Mouse (Mus musculus) kidney, adult 9 months (tissue): ENCODE measurements around the gene Grip1.
A peak's percentile ranks its signal among the peaks of the same experiment; 100 is the strongest.

Source experiments
- DNase-seq: peaks from one replicate; pipeline ENCODE4 v3.0.0; 2022

The Grip1 gene

GRCm38 (mm10) chr10:119580024-119580423, 126.4 kb downstream of the Grip1 start:
- no peak for DNase-seq

- DNase-seq: no peak
These were observed 131.0 kb downstream of the Grip1 start for GRCm38 (mm10) chr10:119584666-119585065.

- no peak for DNase-seq
These were observed 133.3 kb downstream of the Grip1 start for GRCm38 (mm10) chr10:119586976-119587375.

- DNase-seq: no peak
These were observed 143.2 kb downstream of the Grip1 start for GRCm38 (mm10) chr10:119596822-119597221.

- DNase-seq: no peak
These were observed 153.9 kb downstream of the Grip1 start for GRCm38 (mm10) chr10:119607501-119607900.

- DNase-seq: no peak
These were observed 155.4 kb downstream of the Grip1 start for GRCm38 (mm10) chr10:119608998-119609397.

- DNase-seq: peak; percentile 11
These were observed 156.8 kb downstream of the Grip1 start for GRCm38 (mm10) chr10:119610279-119610895.

- DNase-seq: peak; percentile 17
These were observed 158.4 kb downstream of the Grip1 start for GRCm38 (mm10) chr10:119612034-119612433.

- DNase-seq: no peak
These were observed 161.1 kb downstream of the Grip1 start for GRCm38 (mm10) chr10:119614726-119615125.

- peak; percentile 74 for DNase-seq
These were observed 161.7 kb downstream of the Grip1 start for GRCm38 (mm10) chr10:119615240-119615885.

- DNase-seq: no peak
These were observed 162.4 kb downstream of the Grip1 start for GRCm38 (mm10) chr10:119616078-119616477.

GRCm38 (mm10) chr10:119628656-119629055, 175.0 kb downstream of the Grip1 start:
- DNase-seq: no peak

- no peak for DNase-seq
These were observed 176.8 kb downstream of the Grip1 start for GRCm38 (mm10) chr10:119630401-119630800.

GRCm38 (mm10) chr10:119631966-119632365, 178.3 kb downstream of the Grip1 start:
- DNase-seq: no peak

- no peak for DNase-seq
These were observed 180.9 kb downstream of the Grip1 start for GRCm38 (mm10) chr10:119634544-119634943.

- DNase-seq: no peak
These were observed 186.9 kb downstream of the Grip1 start for GRCm38 (mm10) chr10:119640534-119640933.

GRCm38 (mm10) chr10:119641011-119641410, 187.4 kb downstream of the Grip1 start:
- DNase-seq: no peak

GRCm38 (mm10) chr10:119644289-119644688, 190.7 kb downstream of the Grip1 start:
- DNase-seq: no peak

- DNase-seq: peak; percentile 32
These were observed 193.1 kb downstream of the Grip1 start for GRCm38 (mm10) chr10:119646500-119647439.

- no peak for DNase-seq
These were observed 207.2 kb downstream of the Grip1 start for GRCm38 (mm10) chr10:119660677-119661353.

GRCm38 (mm10) chr10:119663586-119663985, 210.0 kb downstream of the Grip1 start:
- DNase-seq: no peak

GRCm38 (mm10) chr10:119666386-119666785, 212.8 kb downstream of the Grip1 start:
- DNase-seq: no peak

GRCm38 (mm10) chr10:119670456-119670855, 216.8 kb downstream of the Grip1 start:
- no peak for DNase-seq
